Mouse (Mus musculus): ENCODE data around the gene Hrasls5. TPM values are rescaled to one million over a fixed set of nuclear protein-coding genes. Genes with fewer than 3 reads are reported as not detected.

Gene Hrasls5
- polyA plus RNA-seq (2012; rRNA removed) = 0.09 and 0.11 TPM in 2 replicates

DNA sequence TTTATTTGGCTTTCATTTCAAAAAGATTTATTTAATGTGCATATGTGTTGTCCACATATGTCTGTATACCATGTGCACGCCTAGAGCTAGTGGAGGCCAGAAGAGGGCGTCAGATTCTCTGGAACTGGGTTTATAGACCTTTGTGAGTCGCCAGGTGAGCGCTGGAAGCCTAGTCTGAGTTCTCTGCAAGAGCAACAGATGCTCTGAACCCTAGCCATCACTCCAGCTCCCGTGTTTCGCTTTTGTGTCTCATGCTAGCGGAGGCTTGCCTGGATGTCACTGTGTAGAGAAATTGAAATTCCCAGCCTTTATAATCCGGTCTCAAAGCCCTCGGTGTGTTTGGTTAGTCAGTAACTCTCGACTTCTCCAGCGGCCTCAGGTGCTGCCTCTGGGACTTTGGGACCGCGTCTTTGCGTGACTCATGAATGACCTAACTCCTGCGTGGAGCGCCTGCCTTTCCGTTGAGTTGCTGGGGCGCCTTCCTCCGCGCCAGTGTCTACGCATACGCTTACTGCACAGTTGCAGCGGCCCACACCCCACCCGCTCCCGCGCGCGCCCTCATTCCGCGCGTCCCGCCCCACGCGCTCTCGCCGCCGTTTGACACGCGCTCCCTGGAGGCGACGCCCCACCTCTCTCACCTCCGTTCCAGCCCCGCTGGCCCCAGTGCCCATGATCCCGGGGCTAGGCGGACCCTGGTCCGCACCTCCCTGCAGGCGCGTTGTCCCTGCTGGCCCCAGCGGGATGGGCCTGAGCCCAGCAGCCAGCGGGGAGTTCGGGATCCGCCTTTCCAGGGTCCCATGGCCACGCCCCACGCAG lies at the start of gene Hrasls5:
Gene Hrasls5, plus strand, starts transcription at position 600 of the 816 bp plus-strand sequence.

DNA sequence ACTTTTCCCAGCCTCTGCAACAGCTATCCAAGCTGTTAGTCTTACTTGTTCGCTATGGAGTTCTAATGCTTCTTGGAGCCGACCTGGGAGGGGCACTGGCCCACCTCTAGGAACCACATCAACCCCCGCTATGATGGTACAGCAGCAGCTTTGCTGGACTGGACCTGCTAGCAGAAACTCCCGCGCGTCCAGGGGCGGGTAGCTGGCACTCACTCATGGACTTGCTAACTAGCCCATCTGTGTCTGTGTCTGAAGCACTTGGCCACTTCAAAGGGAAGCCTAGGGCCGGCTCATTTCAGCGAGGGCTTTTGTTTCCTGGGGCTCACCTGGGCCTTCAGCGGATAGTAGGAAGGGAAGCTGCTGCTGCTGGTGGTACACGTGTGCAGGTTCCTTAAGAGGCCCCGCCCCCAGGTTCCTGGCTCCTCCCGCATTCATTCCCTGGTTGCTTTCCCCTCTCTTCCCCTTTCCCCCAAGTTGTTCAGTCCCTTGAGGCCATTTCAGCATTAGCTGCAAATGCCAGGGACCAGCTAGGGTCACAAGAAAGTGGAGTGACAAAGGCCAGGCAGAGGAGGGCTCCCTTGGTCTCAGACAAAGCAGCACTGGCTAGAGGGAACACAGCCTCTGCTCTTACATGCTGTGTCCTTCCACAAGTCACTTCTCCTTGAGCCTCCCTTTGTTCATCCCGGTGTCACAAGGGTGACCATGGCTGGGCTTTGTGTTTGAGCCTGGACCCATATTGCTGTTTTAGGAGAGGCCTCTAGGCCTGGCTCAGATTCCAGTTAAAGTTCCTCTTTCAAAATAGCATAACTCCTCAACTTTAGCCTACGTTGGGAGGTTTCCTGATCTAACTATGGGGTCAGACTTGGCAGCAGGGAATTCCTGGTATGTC lies 5.3 kb upstream of the Hrasls5 start, which contains the start of gene Lgals12:
Gene Lgals12, minus strand, starts transcription at position 393 of the 889 bp plus-strand sequence.

Other genes with a start within 250 kb of the Hrasls5 start
- gene Spindoc, start 229.5 kb upstream of the Hrasls5 start, polyA plus RNA-seq (2012; rRNA removed) = 31.6 and 36.3 TPM in 2 replicates
- gene 2700081O15Rik, start 194.9 kb upstream of the Hrasls5 start, polyA plus RNA-seq (2012; rRNA removed) = 116 and 124 TPM in 2 replicates
- 556 and 583 TPM in 2 replicates for gene Rtn3, start 129.3 kb upstream of the Hrasls5 start, polyA plus RNA-seq (2012; rRNA removed)
- gene Atl3, start 118.5 kb upstream of the Hrasls5 start, polyA plus RNA-seq (2012; rRNA removed) = 14.6 and 15.6 TPM in 2 replicates
- gene Pla2g16, start 55.1 kb upstream of the Hrasls5 start, polyA plus RNA-seq (2012; rRNA removed) = 4.5 and 5.5 TPM in 2 replicates
- gene Lgals12, start 5.3 kb upstream of the Hrasls5 start, polyA plus RNA-seq (2012; rRNA removed) = 0.54 and 0.57 TPM in 2 replicates
- gene Slc22a19, start 98.8 kb downstream of the Hrasls5 start, polyA plus RNA-seq (2012; rRNA removed) = 0.09 TPM in 1 of 2 replicates, not detected in the other
- gene Slc22a26, start 190.1 kb downstream of the Hrasls5 start, polyA plus RNA-seq (2012; rRNA removed) = not detected in 2 replicates

Measured in central nervous system, embryonic 18 days (tissue).